Mouse (Mus musculus) activated CD4-positive, CD25-positive, alpha-beta regulatory T cell, adult 4 months (primary cell): ENCODE data around the gene Stx19. TPM values are rescaled to one million over a fixed set of nuclear protein-coding genes. Genes with fewer than 3 reads are reported as not detected.

ENCODE experiments used
- ATAC-seq: one replicate; pipeline ENCODE4 v1.8.0; 2017
- polyA plus RNA-seq, 2 experiments: library from polyadenylated mRNA; unstranded; fragments of 100-300 nt; shearing (Covaris generic); gene quantifications; one replicate each; pipeline ENCODE4 v1.2.1; 2017

Stx19 gene
- polyA plus RNA-seq, 2 experiments from 2014 or later, result 0.65 to 1.0 TPM

- no peak for ATAC-seq
Measured at GRCm38 (mm10) chr16:62852464-62853252, 38.2 kb downstream of the Stx19 start.

- peak; percentile 5 for ATAC-seq
Measured at GRCm38 (mm10) chr16:62853611-62854126, 39.2 kb downstream of the Stx19 start.

- ATAC-seq, result peak; percentile 56
Measured at GRCm38 (mm10) chr16:62854191-62855068, 40.0 kb downstream of the Stx19 start, which contains the start of gene Pros1. Pros1 (plus strand) TSS chr16:62854307.

- no peak for ATAC-seq
Measured at GRCm38 (mm10) chr16:62855385-62855784, 40.9 kb downstream of the Stx19 start.

GRCm38 (mm10) chr16:62856273-62856672, 41.8 kb downstream of the Stx19 start:
- ATAC-seq, result no peak

GRCm38 (mm10) chr16:62857498-62857897, 43.0 kb downstream of the Stx19 start:
- ATAC-seq, result no peak

GRCm38 (mm10) chr16:62858018-62858417, 43.5 kb downstream of the Stx19 start:
- peak; percentile 53 for ATAC-seq

GRCm38 (mm10) chr16:62860140-62860539, 45.7 kb downstream of the Stx19 start:
- no peak for ATAC-seq

GRCm38 (mm10) chr16:62861455-62861854, 47.0 kb downstream of the Stx19 start:
- no peak for ATAC-seq

GRCm38 (mm10) chr16:62872688-62873117, 58.2 kb downstream of the Stx19 start:
- no peak for ATAC-seq

GRCm38 (mm10) chr16:62873180-62873579, 58.7 kb downstream of the Stx19 start:
- no peak for ATAC-seq

Other genes starting within 250 kb of the Stx19 start
- 10 to 100 TPM; 26.8 to 27.9 TPM for gene Nsun3, start 27.9 kb upstream of the Stx19 start, polyA plus RNA-seq
- gene Arl13b, start 32.4 kb downstream of the Stx19 start, polyA plus RNA-seq, result 1 to 10 TPM; 5.3 to 5.8 TPM
- gene Pros1, start 39.6 kb downstream of the Stx19 start, polyA plus RNA-seq, result 1 to 10 TPM; 7.4 to 8.8 TPM